Mouse (Mus musculus) myocyte (in vitro differentiated cells): ENCODE measurements around the gene Slc2a6. TPM values are rescaled to one million over a fixed set of nuclear protein-coding genes. Genes with fewer than 3 reads are reported as not detected.

Experiments
- H3K27me3 ChIP-seq: one replicate; pipeline ENCODE4 v1.6.1; 2011; ENCODE audit not compliant: control insufficient read depth, insufficient read depth, insufficient read length
- H3K36me3 ChIP-seq: one replicate; pipeline ENCODE4 v1.6.1; 2011; ENCODE audit not compliant: control insufficient read depth, insufficient read depth
- H3K4me2 ChIP-seq: one replicate; pipeline ENCODE4 v1.6.1; 2011; ENCODE audit warnings: low read depth, control low read depth
- H3K4me3 ChIP-seq: one replicate; pipeline ENCODE4 v1.5.1; 2011; ENCODE audit warnings: mild to moderate bottlenecking, control low read depth, moderate library complexity
- H3K79me2 ChIP-seq: one replicate; pipeline ENCODE4 v1.6.1; 2011; ENCODE audit not compliant: control insufficient read depth, insufficient read depth
- H3ac ChIP-seq: one replicate; pipeline ENCODE4 v1.6.1; 2011; ENCODE audit not compliant: control insufficient read depth, insufficient read length
- CEBPB ChIP-seq: IDR thresholded peaks from 2 replicates; pipeline ENCODE4 v1.6.1; 2011; ENCODE audit warnings: mild to moderate bottlenecking, moderate library complexity; ENCODE audit not compliant: poor library complexity, insufficient read depth, severe bottlenecking
- E2F4 ChIP-seq: IDR thresholded peaks from one replicate; pipeline ENCODE4 v1.6.1; 2011; ENCODE audit warnings: mild to moderate bottlenecking, control low read depth, moderate library complexity; ENCODE audit not compliant: insufficient read depth
- MAX ChIP-seq: IDR thresholded peaks from one replicate; pipeline ENCODE4 v1.6.1; 2011; ENCODE audit warnings: low read depth, mild to moderate bottlenecking, control low read depth
- MYOD1 ChIP-seq, 3 experiments: IDR thresholded peaks; one replicate each; pipeline ENCODE4 v1.6.1; 2011; ENCODE audit warnings: control low read depth in 2 of 3, low read depth in 2 of 3, mild to moderate bottlenecking in 2 of 3, moderate library complexity in 1 of 3; ENCODE audit not compliant: insufficient read length in 2 of 3, control insufficient read depth in 1 of 3
- MYOG ChIP-seq, 3 experiments: IDR thresholded peaks; one replicate each; pipeline ENCODE4 v1.6.1; 2011; ENCODE audit warnings: control low read depth in 2 of 3, low read depth in 2 of 3, mild to moderate bottlenecking in 2 of 3; ENCODE audit not compliant: insufficient read length in 2 of 3, control insufficient read depth in 1 of 3, insufficient read depth in 1 of 3
- POLR2A ChIP-seq: IDR thresholded peaks from one replicate; pipeline ENCODE4 v1.6.1; 2011; ENCODE audit warnings: low read depth, mild to moderate bottlenecking, control low read depth, moderate library complexity; ENCODE audit not compliant: insufficient read length
- POLR2AphosphoS2 ChIP-seq: IDR thresholded peaks from one replicate; pipeline ENCODE4 v1.6.1; 2011; ENCODE audit warnings: low read depth, control low read depth; ENCODE audit not compliant: insufficient read length
- REST ChIP-seq: IDR thresholded peaks from one replicate; pipeline ENCODE4 v1.6.1; 2011; ENCODE audit warnings: mild to moderate bottlenecking, control low read depth, moderate library complexity; ENCODE audit not compliant: insufficient read depth, insufficient read length
- SRF ChIP-seq: IDR thresholded peaks from one replicate; pipeline ENCODE4 v1.6.1; 2011; ENCODE audit warnings: low read depth; ENCODE audit not compliant: control insufficient read depth, insufficient read length
- TCF12 ChIP-seq: IDR thresholded peaks from one replicate; pipeline ENCODE4 v1.6.1; 2011; ENCODE audit warnings: mild to moderate bottlenecking, control low read depth; ENCODE audit not compliant: poor library complexity, insufficient read depth, severe bottlenecking
- TCF3 ChIP-seq: IDR thresholded peaks from one replicate; pipeline ENCODE4 v1.6.1; 2011; ENCODE audit warnings: low read depth, control low read depth; ENCODE audit not compliant: insufficient read length
- USF1 ChIP-seq: IDR thresholded peaks from one replicate; pipeline ENCODE4 v1.6.1; 2011; ENCODE audit warnings: low read depth, mild to moderate bottlenecking, control low read depth, moderate library complexity
- polyA plus RNA-seq: library from polyadenylated mRNA; unstranded; fragments of >200 nt; fragmentation: generic; extraction: Trizol; gene quantifications from one replicate; pipeline ENCODE4 v1.2.1, GENCODE M21; 2012; ENCODE audit warnings: missing spikeins

Gene Slc2a6
- polyA plus RNA-seq, 1 experiment = 102 TPM

DNA sequence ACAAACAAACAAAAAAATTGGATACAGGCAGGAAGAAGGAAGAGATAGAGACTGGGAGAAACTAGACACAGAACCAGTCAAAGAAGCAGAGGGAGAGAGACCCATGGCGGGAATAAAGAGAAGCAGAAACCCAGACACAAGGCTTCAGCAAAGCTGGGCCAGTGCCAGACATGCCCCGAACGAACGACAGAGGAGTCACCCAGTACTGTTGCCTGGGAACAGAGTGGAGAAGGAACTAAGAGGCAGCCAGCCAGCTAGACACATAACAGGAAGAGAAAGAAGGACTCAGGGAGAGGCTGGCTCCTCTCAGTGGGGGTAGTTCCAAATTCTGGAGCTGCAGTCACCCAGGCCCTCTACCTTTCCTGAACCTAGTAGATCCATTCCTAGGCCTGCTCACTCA is 43.3 kb upstream of the Slc2a6 start:
- Histone ChIP-seq H3K4me3 (peak overlapping the region; percentile 56), H3K27me3 (no peaks in the 10 kb centered on the region), H3ac (peak overlapping the region; percentile 1), H3K79me2 (peaks cover 6% of the 10 kb centered on the region), H3K36me3 (peaks cover 7% of the 10 kb centered on the region), H3K4me2 (peak overlapping the region; percentile 64)
- TF ChIP-seq POLR2AphosphoS2 (peak; percentile 24), MAX (no peak)

DNA sequence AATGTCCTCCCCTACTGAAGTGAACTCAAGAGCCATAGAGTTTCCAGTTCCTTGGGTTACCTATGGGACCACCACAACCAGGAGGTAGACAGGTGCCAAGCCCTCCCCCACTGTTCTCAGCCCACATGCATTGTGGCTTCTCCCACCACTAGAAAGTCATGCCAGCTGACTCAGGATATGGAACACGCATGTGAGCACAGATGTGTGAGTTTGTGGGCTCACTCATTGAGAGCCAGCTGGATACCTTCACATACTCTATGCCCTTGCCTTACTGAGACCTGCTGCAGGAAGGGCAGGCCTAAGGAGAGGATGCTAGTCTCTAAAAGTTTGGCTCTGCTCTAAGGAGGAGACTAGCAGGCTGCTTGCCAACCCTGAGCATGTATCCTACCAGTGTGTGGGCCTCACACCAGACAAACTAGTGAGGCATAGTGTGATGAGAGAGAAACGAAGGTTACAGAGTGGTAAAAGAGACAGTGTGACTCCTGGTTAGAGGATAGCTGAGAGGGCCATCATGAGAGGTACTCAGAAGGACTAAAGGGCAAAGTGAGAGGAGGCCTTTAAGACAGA is 42.5 kb upstream of the Slc2a6 start:
- H3K27me3 ChIP-seq = no peaks in the 10 kb centered on the region
- peak; percentile 31 for TF ChIP-seq TCF12
- no peak for TF ChIP-seq USF1
- no peak for TF ChIP-seq REST
- TF ChIP-seq MYOD1 (IDR thresholded peaks at IDR 0.05; ENCODE audit: control insufficient read depth in 1 of 3, insufficient read length in 2 of 3, low read depth in 2 of 3) = peak in 2 of 3 experiments; percentile 64 to 85
- no peak for TF ChIP-seq E2F4
- no peak for TF ChIP-seq SRF
- no peak for TF ChIP-seq POLR2AphosphoS2
- TF ChIP-seq MAX = no peak
- TF ChIP-seq TCF3 = peak; percentile 43
- no peak for TF ChIP-seq CEBPB
- TF ChIP-seq POLR2A = peak; percentile 55
- peak in 2 of 3 experiments; percentile 51 to 92 for TF ChIP-seq MYOG (IDR thresholded peaks at IDR 0.05; ENCODE audit: control insufficient read depth in 1 of 3, insufficient read depth in 1 of 3, insufficient read length in 2 of 3, low read depth in 2 of 3)
- H3K4me2 ChIP-seq = peak overlapping the region; percentile 64

DNA sequence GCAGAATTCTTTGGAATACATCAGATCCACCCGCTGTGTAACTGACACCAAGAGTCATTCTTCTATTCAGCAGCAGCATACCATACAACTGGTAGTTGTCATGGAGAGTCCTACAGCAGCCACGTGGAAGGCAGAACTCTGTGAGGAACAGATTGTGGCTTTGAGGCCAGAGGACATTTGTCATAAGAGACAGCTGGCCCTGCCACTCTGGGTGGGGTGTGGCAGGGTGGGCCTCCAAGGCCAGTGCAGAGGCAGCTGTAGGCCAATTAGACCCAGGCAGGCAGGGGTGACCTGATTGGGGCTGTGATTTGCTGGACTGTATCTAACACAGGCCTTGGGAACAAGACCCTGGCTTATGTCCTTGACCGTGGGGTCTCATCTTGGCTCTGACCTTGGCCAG is 41.8 kb upstream of the Slc2a6 start:
- Histone ChIP-seq H3K4me3 (peak overlapping the region; percentile 56), H3K27me3 (no peaks in the 10 kb centered on the region), H3K4me2 (peak overlapping the region; percentile 67), H3K79me2 (peaks cover 6% of the 10 kb centered on the region), H3ac (peak overlapping the region; percentile 18), H3K36me3 (peaks cover 15% of the 10 kb centered on the region)
- TF ChIP-seq REST (no peak), TCF12 (peak; percentile 75), MYOG (IDR thresholded peaks at IDR 0.05; ENCODE audit: control insufficient read depth in 1 of 3, insufficient read depth in 1 of 3, insufficient read length in 2 of 3, low read depth in 2 of 3) (peak; percentile 85 to 99 (median 94)), USF1 (no peak), POLR2A (peak; percentile 66), SRF (peak; percentile 40), POLR2AphosphoS2 (peak; percentile 90), E2F4 (no peak), MYOD1 (IDR thresholded peaks at IDR 0.05; ENCODE audit: control insufficient read depth in 1 of 3, insufficient read length in 2 of 3, low read depth in 2 of 3) (peak; percentile 20 to 100 (median 94)), CEBPB (no peak), TCF3 (peak; percentile 90), MAX (peak; percentile 52)

More for the DNA sequence above, 42.5 kb upstream of the Slc2a6 start:
- Histone ChIP-seq H3K36me3 (peaks cover 13% of the 10 kb centered on the region), H3K4me3 (peak overlapping the region; percentile 56), H3K79me2 (peaks cover 6% of the 10 kb centered on the region), H3ac (peak overlapping the region; percentile 18)

DNA sequence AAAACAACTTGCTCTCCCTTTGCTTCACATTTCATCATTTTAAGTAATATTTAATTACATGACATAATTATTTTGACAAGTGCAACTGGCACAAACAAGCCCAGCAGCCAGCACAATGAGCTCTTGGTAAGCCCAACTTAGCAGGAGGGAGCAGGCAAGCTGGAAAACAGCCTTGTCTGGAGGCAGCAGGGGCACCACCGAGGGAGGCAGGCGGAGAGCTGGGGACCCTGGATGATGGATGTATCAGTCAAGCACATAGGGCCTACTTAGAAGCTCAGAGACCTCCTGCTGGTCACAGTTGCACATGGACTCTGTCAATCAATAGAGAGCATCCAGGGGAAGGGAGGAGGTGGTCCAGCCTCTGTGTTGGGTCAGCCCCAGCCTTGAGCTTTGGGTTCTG is 40.2 kb upstream of the Slc2a6 start:
- Histone ChIP-seq H3ac (no peak overlapping the region), H3K79me2 (peaks cover 6% of the 10 kb centered on the region), H3K27me3 (no peaks in the 10 kb centered on the region), H3K4me2 (peak overlapping the region; percentile 67), H3K4me3 (peak overlapping the region; percentile 56), H3K36me3 (peaks cover 25% of the 10 kb centered on the region)
- TF ChIP-seq E2F4 (no peak), POLR2A (peak; percentile 17)

DNA sequence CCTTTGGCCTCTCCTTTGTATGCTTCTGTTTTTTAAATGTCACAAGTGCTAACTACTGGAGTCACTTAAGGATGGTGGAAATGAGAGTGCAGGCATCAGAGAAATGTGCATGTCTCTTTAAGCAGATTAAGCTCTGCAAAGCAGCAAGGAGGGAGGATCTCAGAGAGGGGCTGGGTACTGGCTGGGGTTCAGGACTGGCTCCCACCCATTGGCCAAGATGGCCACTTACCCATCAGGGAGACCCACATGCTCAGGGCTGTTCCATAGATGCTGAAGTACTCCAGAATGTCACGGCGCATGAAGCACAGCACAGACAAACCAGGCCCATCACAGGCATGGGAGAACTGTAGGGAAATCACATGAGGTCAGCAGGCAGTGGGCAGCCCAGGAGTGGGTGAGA is 39.3 kb upstream of the Slc2a6 start:
- Histone ChIP-seq H3ac (no peak overlapping the region), H3K79me2 (peaks cover 6% of the 10 kb centered on the region), H3K4me3 (no peak overlapping the region), H3K27me3 (no peaks in the 10 kb centered on the region), H3K36me3 (peaks cover 29% of the 10 kb centered on the region), H3K4me2 (peak overlapping the region; percentile 67)
- no peak for TF ChIP-seq TCF3
- TF ChIP-seq USF1 = no peak
- no peak for TF ChIP-seq MYOD1 (IDR thresholded peaks at IDR 0.05; ENCODE audit: control insufficient read depth in 1 of 3, insufficient read length in 2 of 3, low read depth in 2 of 3)
- no peak for TF ChIP-seq TCF12
- TF ChIP-seq CEBPB = no peak
- TF ChIP-seq REST = no peak
- no peak for TF ChIP-seq MYOG (IDR thresholded peaks at IDR 0.05; ENCODE audit: control insufficient read depth in 1 of 3, insufficient read depth in 1 of 3, insufficient read length in 2 of 3, low read depth in 2 of 3)
- TF ChIP-seq POLR2A = no peak
- no peak for TF ChIP-seq MAX
- no peak for TF ChIP-seq SRF
- TF ChIP-seq POLR2AphosphoS2 = no peak
- no peak for TF ChIP-seq E2F4
